Mouse (Mus musculus) urinary bladder, postnatal 10 days (tissue): ENCODE data around the gene Uprt.

Experiments used
- DNase-seq: peaks from one replicate; pipeline ENCODE4 v3.0.0; 2022; ENCODE audit warnings: low spot score

The Uprt gene

DNA sequence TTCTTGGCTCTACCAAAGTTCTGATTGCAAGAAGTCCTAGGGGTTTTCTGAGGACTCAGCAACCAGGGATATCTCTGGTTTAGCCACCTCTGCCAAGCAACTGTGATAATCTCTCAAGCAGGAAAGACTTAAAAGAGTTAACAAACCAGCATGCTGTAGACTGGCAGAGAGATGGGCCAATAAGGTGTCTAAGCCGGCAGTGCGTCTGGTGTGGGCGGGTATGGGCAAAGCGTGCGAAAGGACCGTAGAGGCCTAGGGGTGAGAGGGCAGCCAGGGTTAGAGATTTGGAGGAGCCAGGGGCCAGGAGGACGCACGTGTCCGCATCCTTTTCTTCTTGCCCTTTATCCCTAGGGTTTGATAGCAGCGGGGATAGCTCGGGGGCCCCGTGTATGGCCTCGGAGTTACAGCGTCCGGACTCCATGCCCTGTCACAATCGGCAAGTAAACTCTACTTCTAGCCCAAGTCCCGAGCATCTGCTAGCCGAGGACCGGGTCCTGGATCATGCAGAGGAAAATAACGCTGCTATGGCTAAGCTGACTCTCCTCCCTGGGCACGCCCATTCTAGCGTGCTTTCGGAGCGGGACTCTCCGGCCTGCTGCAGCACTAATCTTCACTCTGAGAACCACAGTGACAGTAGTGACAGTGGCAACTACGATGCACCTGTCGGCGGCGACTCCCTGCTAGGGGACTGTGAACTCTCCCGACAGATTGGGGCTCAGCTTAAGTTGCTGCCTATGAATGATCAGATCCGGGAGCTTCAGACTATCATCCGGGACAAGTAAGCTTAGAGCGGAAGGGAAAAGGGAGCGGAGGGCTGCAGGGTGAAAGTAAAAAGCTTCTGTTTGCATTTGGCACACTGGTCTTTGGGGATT, at the start of gene Uprt:
Gene Uprt, plus strand, starts transcription at position 247 of the 872 bp plus-strand sequence.
- peak; percentile 20 for DNase-seq

DNA sequence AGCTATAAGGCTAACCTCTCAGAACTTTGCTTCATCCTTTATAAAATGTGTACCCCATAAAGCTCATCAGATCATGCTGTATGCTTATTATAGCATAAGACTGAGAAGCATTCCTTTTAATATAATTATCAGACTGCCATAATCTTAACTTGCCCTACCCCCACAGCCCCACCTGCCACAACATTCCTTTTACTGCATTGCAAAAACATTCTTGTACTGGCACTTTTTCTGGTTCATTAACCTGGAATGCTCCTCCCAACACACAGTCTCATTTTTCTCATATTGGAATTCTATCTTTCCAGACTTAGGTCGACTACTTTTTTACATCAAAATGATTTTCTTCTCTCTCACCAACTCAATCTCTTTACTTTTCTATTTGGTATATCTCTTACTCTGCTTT, 49.2 kb upstream of the Uprt start:
- no peak for DNase-seq

GRCm38 (mm10) chrX:104452433-104452832, 30.2 kb upstream of the Uprt start:
- no peak for DNase-seq

DNA sequence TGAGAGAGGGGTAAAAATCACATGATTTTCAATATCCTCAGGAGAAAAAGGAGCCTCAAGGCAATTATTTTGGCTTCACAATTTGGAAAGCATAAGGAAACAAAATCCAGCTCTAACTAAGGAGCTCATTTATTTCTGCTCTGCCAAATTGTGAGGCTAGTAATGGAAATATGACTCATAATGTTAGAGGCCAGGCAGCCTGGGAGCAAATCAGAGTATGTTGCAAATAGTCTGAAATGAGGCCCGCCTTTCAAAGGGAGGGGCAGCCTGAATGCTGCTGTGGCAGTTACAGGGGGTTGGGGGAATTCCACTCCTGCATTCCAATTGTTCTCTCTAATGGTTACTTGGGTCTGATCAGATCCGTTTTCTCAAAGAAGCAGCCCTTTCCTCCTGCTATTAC, 20.9 kb upstream of the Uprt start:
- DNase-seq: no peak

- DNase-seq: no peak
Measured at GRCm38 (mm10) chrX:104464376-104464775, 18.2 kb upstream of the Uprt start.

- no peak for DNase-seq
Measured at GRCm38 (mm10) chrX:104478041-104478440, 4.6 kb upstream of the Uprt start.

GRCm38 (mm10) chrX:104483444-104483808, 808 bp downstream of the Uprt start:
- no peak for DNase-seq

GRCm38 (mm10) chrX:104485596-104485995, 3.0 kb downstream of the Uprt start:
- no peak for DNase-seq

GRCm38 (mm10) chrX:104488036-104488435, 5.4 kb downstream of the Uprt start:
- DNase-seq: no peak

DNA sequence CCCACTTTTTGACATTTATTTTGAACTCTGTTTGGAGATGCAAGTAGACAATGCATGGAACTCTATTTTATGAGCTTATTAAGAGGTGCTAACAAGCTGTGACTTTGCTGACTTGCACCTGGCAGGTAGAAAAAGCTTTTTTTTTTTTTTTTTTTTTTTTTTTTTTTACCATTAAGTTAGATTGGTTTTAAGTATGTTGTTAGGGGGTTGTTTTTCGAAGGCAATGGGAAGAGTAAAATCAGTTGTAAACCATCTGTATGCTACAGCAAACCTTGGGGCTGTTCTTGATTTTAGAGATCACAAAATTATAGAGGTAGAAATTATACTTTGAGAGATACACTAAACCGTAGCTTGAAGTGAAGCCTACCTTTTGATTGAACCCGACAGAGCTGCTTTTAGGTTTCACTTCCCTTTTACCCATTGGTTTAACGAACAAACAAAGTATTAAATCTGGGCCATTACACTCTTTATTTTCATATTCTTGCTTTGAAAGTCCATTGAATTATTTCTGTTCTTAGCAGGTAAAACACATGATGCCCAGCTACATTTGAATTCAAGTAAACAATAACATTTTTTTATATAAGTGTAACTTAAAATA, 6.4 kb downstream of the Uprt start:
- DNase-seq: no peak

- no peak for DNase-seq
Measured at GRCm38 (mm10) chrX:104489626-104490355, 7.2 kb downstream of the Uprt start.

DNA sequence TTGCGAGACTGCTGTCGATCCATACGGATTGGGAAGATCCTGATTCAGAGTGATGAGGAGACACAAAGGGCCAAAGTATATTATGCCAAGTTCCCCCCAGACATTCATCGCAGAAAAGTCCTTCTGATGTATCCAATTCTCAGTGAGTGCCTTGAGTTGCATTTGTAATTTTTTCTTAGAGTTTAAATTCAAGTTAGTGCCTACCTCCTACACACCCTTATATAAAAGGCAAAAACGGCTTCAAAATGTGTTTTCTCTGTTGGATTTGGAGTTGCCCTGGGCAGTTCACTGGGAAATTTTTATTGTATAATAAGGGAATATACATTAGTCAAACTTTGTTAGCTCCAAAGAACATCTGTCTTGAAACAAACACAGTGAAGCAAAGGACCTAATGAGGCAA, 19.1 kb downstream of the Uprt start:
- DNase-seq: no peak

DNA sequence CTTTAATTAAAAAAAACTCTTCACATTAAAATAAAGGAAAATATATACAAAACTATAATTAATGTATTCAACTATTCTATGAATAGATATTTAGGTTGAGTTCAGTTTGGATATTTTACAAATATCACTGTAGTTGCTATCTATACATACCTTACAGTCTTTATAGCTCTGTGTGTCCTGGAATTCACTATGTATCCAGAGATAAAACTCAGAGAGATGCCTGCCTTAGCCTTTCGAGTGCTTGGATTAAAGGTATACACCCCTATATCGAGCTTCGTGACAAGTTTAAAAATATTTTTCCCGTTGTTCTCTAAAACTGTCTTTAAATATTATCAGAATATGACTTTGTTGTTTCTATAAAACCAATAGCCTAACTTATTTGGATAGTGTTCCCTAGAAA, 60.0 kb downstream of the Uprt start:
- DNase-seq: no peak

GRCm38 (mm10) chrX:104543919-104544595, 61.4 kb downstream of the Uprt start:
- DNase-seq: no peak

DNA sequence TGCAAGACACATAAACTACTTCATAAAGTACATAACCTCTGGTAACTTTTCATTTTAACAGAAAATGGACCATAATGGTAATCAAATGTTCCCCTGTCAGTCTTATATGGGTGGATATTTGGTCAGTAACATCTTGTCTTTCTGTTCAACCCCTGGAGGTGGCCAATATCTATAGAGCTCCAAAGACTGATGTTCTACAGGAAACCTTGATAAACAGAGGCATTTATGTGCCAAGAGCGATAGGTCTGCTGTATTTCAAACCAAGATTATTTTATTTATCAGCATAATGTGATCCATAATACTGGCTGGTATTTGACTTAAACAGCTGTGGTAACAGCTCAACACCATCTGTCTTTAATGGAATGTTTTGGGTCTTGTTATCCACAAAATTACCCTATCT, 62.7 kb downstream of the Uprt start:
- DNase-seq: no peak
